Mouse (Mus musculus) stomach, postnatal 0 days (tissue): Measurements from ENCODE around the gene Rex1bd.

ENCODE experiments used
- CTCF ChIP-seq: IDR thresholded peaks from 2 replicates; pipeline ENCODE4 v1.5.1; 2016; ENCODE audit warnings: antibody characterized with exemption, low read depth, mild to moderate bottlenecking, moderate library complexity
- EP300 ChIP-seq: optimal IDR thresholded peaks from 2 replicates; pipeline ENCODE3; 2016; ENCODE audit warnings: antibody characterized with exemption

DNA sequence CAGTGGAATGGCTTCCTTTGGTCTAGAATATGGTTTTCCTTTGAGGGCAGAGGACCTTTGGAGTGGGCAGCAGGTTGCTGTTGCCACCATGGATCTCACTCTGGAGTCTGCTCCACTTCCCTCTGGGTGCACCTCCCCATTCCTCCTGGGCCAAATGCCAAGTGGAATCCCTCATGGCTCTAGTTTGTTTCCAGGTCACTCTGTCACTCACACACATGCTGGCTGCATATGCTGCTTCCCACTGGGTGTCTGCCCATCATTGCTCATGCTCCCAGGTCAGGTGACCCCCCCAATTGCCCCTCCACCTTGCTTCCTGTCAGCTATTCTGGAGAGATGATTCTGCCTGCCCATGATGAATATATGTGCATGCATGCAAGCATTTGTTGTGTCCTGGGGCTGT is 47.2 kb upstream of the Rex1bd start:
- TF ChIP-seq EP300, result no peak
- TF ChIP-seq CTCF, result no peak
